Mouse (Mus musculus) right cerebral cortex, adult 2 months (tissue): Measurements from ENCODE around the gene Olfr345.

Source experiments
- DNase-seq, 2 experiments: peaks; one replicate each; pipeline ENCODE4 v3.0.0; 2021 to 2022; ENCODE audit warnings: low spot score in 2 of 2

The Olfr345 gene

DNA sequence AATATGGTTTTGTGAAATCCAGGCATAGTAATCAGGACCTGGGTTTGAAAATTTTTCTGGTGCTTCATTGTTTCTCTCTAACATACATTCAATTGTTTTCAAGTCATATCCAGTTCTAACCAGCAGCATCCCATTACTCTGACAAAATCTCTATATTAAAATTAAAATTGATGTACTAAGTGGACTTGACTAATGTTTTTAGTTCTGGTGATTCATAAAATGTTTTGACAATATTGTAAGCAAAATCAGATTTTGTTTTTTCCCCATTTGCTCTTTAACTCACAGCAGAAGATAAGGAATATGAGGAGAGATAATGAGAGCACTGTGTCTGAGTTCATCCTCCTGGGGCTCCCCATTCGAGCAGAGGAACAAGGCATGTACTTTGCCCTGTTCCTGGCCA lies at the start of gene Olfr345:
Olfr345 (plus strand) TSS at position 301 of the 400 bp plus-strand sequence.
- DNase-seq, result no peak

DNA sequence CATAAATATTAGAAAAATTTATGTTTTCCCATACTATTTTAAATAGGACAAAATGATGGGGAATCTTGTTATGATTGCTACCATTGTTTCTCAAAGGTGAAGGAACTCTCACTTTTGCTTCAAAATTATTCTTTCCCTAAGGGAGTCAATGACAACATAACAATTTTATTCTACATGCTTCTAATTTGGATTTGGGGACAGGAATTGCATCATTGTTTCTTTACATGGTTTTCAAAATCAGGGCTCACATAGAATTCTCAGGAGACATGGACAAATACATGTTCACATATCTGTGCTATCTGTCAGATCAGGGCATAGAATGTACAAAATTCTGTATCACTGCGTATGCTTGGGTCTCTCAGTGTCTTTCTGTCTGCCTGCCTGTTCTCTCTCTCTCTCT lies 45.6 kb downstream of the Olfr345 start, which contains the start of gene Olfr346:
Olfr346 (plus strand) TSS at position 301 of the 400 bp plus-strand sequence.
- DNase-seq, result no peak
